Mouse (Mus musculus): ENCODE measurements at regions not wholly inside any gene's neighbourhood (a gene's known extent, or its start where the extent isn't known, plus 50 kb on each side); places are given as distances from the start of the nearest gene placed in this dataset.
"Not testable (repeated sequence)": the region's sequence is repeated elsewhere in the genome, so short reads cannot be mapped to it uniquely, and the experiment has no call there.

DNA sequence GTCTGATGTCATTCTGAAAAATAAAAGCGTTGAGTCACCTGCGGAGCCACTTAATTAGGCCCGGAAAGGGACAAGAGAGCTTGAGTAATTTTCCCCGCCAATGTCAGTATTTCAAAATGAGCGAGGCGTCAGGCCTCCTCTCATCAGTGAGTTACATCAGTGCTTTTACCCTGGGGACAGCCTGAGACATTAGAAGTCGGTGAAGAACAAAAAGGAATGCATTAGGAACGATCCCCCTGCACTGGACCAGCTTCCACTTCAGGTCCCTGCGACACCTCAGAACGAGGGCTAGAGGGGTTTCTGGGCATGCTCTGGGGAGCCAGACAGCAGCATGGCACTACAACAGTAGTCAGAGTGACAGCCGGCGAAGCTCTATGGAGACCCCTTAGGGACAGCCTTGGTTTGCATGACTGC lies 162.3 kb downstream of the Bcl2l11 start:
- no peaks in the 10 kb centered on the region for H3K27me3 ChIP-seq (ENCODE audit: control insufficient read depth, insufficient read depth, low read length)
- no peak overlapping the region for H3K4me3 ChIP-seq (ENCODE audit: low read depth, low read length)
- H3K4me1 ChIP-seq (ENCODE audit: control insufficient read depth, insufficient read depth, low read length) = peaks cover 5% of the 10 kb centered on the region; the same call in 1 of the 2 replicates
- no peak overlapping the region for H3K9ac ChIP-seq (replicated peaks; ENCODE audit: low read depth, low read length)
- H3K4me2 ChIP-seq (replicated peaks; ENCODE audit: low read depth, low read length) = no peak overlapping the region
- ATAC-seq (ENCODE audit: insufficient number of reproducible peaks, insufficient read depth, low FRiP score, low read depth) = no peak
- WGBS = 58% methylated on average over 12 of the region's 12 CpGs
- H3K9me3 ChIP-seq (ENCODE audit: control insufficient read depth, low read depth, low read length) = peaks cover 5% of the 10 kb centered on the region; the same call in 1 of the 2 replicates
- H3K27ac ChIP-seq (ENCODE audit: low read length) = no peak overlapping the region
- no peaks in the 10 kb centered on the region for H3K36me3 ChIP-seq (ENCODE audit: control insufficient read depth, insufficient read depth, low read length)

GRCm38 (mm10) chr2:128290609-128291008 lies 164.8 kb downstream of the Bcl2l11 start:
- Histone ChIP-seq H3K27ac (ENCODE audit: low read length) (no peak overlapping the region), H3K4me2 (replicated peaks; ENCODE audit: low read depth, low read length) (no peak overlapping the region), H3K9me3 (ENCODE audit: control insufficient read depth, low read depth, low read length) (peaks cover 5% of the 10 kb centered on the region; the same call in 1 of the 2 replicates), H3K27me3 (ENCODE audit: control insufficient read depth, insufficient read depth, low read length) (no peaks in the 10 kb centered on the region), H3K4me3 (ENCODE audit: low read depth, low read length) (no peak overlapping the region), H3K36me3 (ENCODE audit: control insufficient read depth, insufficient read depth, low read length) (no peaks in the 10 kb centered on the region), H3K9ac (replicated peaks; ENCODE audit: low read depth, low read length) (no peak overlapping the region), H3K4me1 (ENCODE audit: control insufficient read depth, insufficient read depth, low read length) (no peaks in the 10 kb centered on the region)
- WGBS = 96% methylated on average over 3 of the region's 3 CpGs
- ATAC-seq (ENCODE audit: insufficient number of reproducible peaks, insufficient read depth, low FRiP score, low read depth) = no peak

- no peak for ATAC-seq (ENCODE audit: insufficient number of reproducible peaks, insufficient read depth, low FRiP score, low read depth)
- 65% methylated on average over 3 of the region's 3 CpGs for WGBS
- Histone ChIP-seq H3K4me1 (ENCODE audit: control insufficient read depth, insufficient read depth, low read length) (0 out of 2 replicates have a peak, but pooled peaks cover 4% of the 10 kb centered on the region), H3K9ac (replicated peaks; ENCODE audit: low read depth, low read length) (no peak overlapping the region), H3K4me2 (replicated peaks; ENCODE audit: low read depth, low read length) (no peak overlapping the region), H3K27ac (ENCODE audit: low read length) (no peak overlapping the region), H3K9me3 (ENCODE audit: control insufficient read depth, low read depth, low read length) (peaks cover 5% of the 10 kb centered on the region; the same call in 1 of the 2 replicates), H3K27me3 (ENCODE audit: control insufficient read depth, insufficient read depth, low read length) (no peaks in the 10 kb centered on the region), H3K4me3 (ENCODE audit: low read depth, low read length) (no peak overlapping the region), H3K36me3 (ENCODE audit: control insufficient read depth, insufficient read depth, low read length) (no peaks in the 10 kb centered on the region)
Observed at GRCm38 (mm10) chr2:128294610-128295009, 168.8 kb downstream of the Bcl2l11 start.

- WGBS = 73% methylated on average over 11 of the region's 11 CpGs
- Histone ChIP-seq H3K4me1 (ENCODE audit: control insufficient read depth, insufficient read depth, low read length) (0 out of 2 replicates have a peak, but pooled peaks cover 4% of the 10 kb centered on the region), H3K4me2 (replicated peaks; ENCODE audit: low read depth, low read length) (no peak overlapping the region), H3K4me3 (ENCODE audit: low read depth, low read length) (no peak overlapping the region), H3K9ac (replicated peaks; ENCODE audit: low read depth, low read length) (no peak overlapping the region), H3K27me3 (ENCODE audit: control insufficient read depth, insufficient read depth, low read length) (no peaks in the 10 kb centered on the region), H3K36me3 (ENCODE audit: control insufficient read depth, insufficient read depth, low read length) (no peaks in the 10 kb centered on the region), H3K9me3 (ENCODE audit: control insufficient read depth, low read depth, low read length) (peaks cover 5% of the 10 kb centered on the region; the same call in 1 of the 2 replicates), H3K27ac (ENCODE audit: low read length) (no peak overlapping the region)
- ATAC-seq (ENCODE audit: insufficient number of reproducible peaks, insufficient read depth, low FRiP score, low read depth) = no peak
Observed at GRCm38 (mm10) chr2:128295018-128295424, 169.2 kb downstream of the Bcl2l11 start.

DNA sequence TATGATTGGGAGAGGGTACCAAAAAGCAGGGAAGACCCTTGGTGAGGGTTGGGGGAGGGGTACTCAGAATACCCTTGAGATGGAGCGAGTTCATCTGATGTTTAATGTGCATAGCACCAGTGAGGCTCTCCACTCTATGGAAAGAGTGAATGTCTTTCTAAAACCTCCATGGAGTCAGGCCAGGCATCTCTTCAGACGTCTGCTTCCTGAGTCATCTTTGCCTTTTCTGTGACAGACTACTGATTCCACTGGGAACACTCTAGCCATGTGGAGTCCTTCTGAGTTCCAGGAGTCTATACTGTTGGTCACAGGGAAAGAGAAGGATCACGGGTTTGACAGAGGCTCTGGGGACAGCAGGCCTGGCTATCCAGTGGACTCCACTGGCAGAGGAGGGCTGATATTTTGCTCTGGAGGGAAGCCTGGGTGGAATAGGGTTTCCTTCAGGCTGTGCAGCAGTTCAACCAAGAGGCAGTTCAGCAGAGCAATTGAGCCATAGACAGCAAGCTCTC lies 169.9 kb downstream of the Bcl2l11 start:
- no peak overlapping the region for H3K27ac ChIP-seq (ENCODE audit: low read length)
- 0 out of 2 replicates have a peak, but pooled peaks cover 4% of the 10 kb centered on the region for H3K4me1 ChIP-seq (ENCODE audit: control insufficient read depth, insufficient read depth, low read length)
- no peak overlapping the region for H3K4me2 ChIP-seq (replicated peaks; ENCODE audit: low read depth, low read length)
- no peaks in the 10 kb centered on the region for H3K36me3 ChIP-seq (ENCODE audit: control insufficient read depth, insufficient read depth, low read length)
- no peak overlapping the region for H3K9ac ChIP-seq (replicated peaks; ENCODE audit: low read depth, low read length)
- H3K9me3 ChIP-seq (ENCODE audit: control insufficient read depth, low read depth, low read length) = peaks cover 5% of the 10 kb centered on the region; the same call in 1 of the 2 replicates
- H3K27me3 ChIP-seq (ENCODE audit: control insufficient read depth, insufficient read depth, low read length) = no peaks in the 10 kb centered on the region
- ATAC-seq (ENCODE audit: insufficient number of reproducible peaks, insufficient read depth, low FRiP score, low read depth) = no peak
- WGBS = 55% methylated on average over 3 of the region's 3 CpGs
- no peak overlapping the region for H3K4me3 ChIP-seq (ENCODE audit: low read depth, low read length)

DNA sequence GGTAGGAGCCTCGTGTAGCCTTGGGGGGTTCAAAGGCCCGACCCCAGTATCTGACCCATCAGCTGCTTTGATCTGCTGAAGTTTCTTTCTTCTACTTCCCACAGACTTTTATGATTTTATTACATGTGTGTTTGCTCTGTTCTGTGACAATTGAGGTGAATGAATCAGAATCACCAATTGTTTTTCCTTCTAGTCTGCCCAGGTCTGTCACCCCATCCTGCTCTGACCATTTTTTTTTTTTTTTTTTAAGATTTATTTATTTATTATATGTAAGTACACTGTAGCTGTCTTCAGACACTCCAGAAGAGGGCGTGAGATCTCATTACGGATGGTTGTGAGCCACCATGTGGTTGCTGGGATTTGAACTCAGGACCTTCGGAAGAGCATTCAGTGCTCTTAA lies 170.6 kb downstream of the Bcl2l11 start:
- H3K4me1 ChIP-seq (ENCODE audit: control insufficient read depth, insufficient read depth, low read length); H3K9ac ChIP-seq (replicated peaks; ENCODE audit: low read depth, low read length); H3K27me3 ChIP-seq (ENCODE audit: control insufficient read depth, insufficient read depth, low read length); H3K27ac ChIP-seq (ENCODE audit: low read length); ATAC-seq (ENCODE audit: insufficient number of reproducible peaks, insufficient read depth, low FRiP score, low read depth); H3K4me2 ChIP-seq (replicated peaks; ENCODE audit: low read depth, low read length); H3K9me3 ChIP-seq (ENCODE audit: control insufficient read depth, low read depth, low read length); H3K4me3 ChIP-seq (ENCODE audit: low read depth, low read length); H3K36me3 ChIP-seq (ENCODE audit: control insufficient read depth, insufficient read depth, low read length): not testable (repeated sequence)
- WGBS = 69% methylated on average over 5 of the region's 5 CpGs

- no peaks in the 10 kb centered on the region for H3K27me3 ChIP-seq (ENCODE audit: control insufficient read depth, insufficient read depth, low read length)
- H3K4me1 ChIP-seq (ENCODE audit: control insufficient read depth, insufficient read depth, low read length) = 0 out of 2 replicates have a peak, but pooled peaks cover 4% of the 10 kb centered on the region
- no peak for ATAC-seq (ENCODE audit: insufficient number of reproducible peaks, insufficient read depth, low FRiP score, low read depth)
- H3K4me2 ChIP-seq (replicated peaks; ENCODE audit: low read depth, low read length) = no peak overlapping the region
- H3K9ac ChIP-seq (replicated peaks; ENCODE audit: low read depth, low read length) = no peak overlapping the region
- no peaks in the 10 kb centered on the region for H3K36me3 ChIP-seq (ENCODE audit: control insufficient read depth, insufficient read depth, low read length)
- no peaks in the 10 kb centered on the region; the same call in 1 of the 2 replicates for H3K9me3 ChIP-seq (ENCODE audit: control insufficient read depth, low read depth, low read length)
- H3K4me3 ChIP-seq (ENCODE audit: low read depth, low read length) = no peak overlapping the region
- H3K27ac ChIP-seq (ENCODE audit: low read length) = no peak overlapping the region
- 14% methylated on average over 5 of the region's 5 CpGs for WGBS
Observed at GRCm38 (mm10) chr2:128296897-128297296, 171.1 kb downstream of the Bcl2l11 start.

DNA sequence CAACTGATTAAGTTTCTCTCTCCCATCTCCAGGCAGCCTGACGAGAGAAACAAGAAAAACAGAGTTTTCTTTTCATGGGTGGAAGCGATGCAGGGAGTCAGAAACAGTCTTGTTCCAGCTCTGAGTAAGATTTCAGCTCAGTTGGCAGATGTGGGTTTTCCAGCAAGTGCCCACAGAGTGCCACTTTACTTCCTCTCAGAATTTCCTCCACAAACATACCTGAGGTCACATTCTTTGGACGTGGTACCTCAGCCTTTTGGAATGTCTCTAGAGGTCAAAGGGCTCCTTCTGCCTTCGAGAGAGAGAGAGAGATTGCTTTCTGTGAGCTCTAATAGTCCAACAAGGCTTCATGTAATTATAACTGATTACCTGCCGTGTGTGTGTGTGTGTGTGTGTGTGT lies 172.0 kb downstream of the Bcl2l11 start:
- no peak for ATAC-seq (ENCODE audit: insufficient number of reproducible peaks, insufficient read depth, low FRiP score, low read depth)
- Histone ChIP-seq H3K4me3 (ENCODE audit: low read depth, low read length) (no peak overlapping the region), H3K4me2 (replicated peaks; ENCODE audit: low read depth, low read length) (no peak overlapping the region), H3K9me3 (ENCODE audit: control insufficient read depth, low read depth, low read length) (no peaks in the 10 kb centered on the region), H3K9ac (replicated peaks; ENCODE audit: low read depth, low read length) (no peak overlapping the region), H3K27me3 (ENCODE audit: control insufficient read depth, insufficient read depth, low read length) (no peaks in the 10 kb centered on the region), H3K36me3 (ENCODE audit: control insufficient read depth, insufficient read depth, low read length) (no peaks in the 10 kb centered on the region), H3K4me1 (ENCODE audit: control insufficient read depth, insufficient read depth, low read length) (0 out of 2 replicates have a peak, but pooled peaks cover 4% of the 10 kb centered on the region), H3K27ac (ENCODE audit: low read length) (no peak overlapping the region)
- WGBS = 37% methylated on average over 5 of the region's 5 CpGs

DNA sequence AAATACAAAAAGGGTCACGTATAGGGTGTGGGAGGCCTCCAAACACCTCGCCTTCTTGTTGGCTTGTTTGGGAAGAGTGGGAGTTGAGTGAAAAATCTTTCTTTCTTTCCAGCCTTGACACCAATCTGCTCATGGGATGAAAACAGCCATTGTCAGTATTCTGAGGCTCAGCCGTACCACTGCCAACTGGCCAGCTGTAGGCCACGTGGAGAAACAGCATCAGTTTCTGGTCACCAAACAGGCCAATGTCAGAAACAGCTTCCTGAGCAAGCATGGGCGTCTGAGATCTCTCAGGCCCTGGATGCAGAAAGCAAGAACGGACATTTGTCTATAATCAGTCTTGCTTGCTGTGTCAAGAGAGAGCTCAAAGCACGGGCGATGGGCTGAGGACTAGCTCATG lies 173.2 kb downstream of the Bcl2l11 start:
- Histone ChIP-seq H3K27me3 (ENCODE audit: control insufficient read depth, insufficient read depth, low read length) (no peaks in the 10 kb centered on the region), H3K9ac (replicated peaks; ENCODE audit: low read depth, low read length) (no peak overlapping the region), H3K4me1 (ENCODE audit: control insufficient read depth, insufficient read depth, low read length) (0 out of 2 replicates have a peak, but pooled peaks cover 4% of the 10 kb centered on the region), H3K9me3 (ENCODE audit: control insufficient read depth, low read depth, low read length) (no peaks in the 10 kb centered on the region), H3K4me2 (replicated peaks; ENCODE audit: low read depth, low read length) (no peak overlapping the region), H3K27ac (ENCODE audit: low read length) (no peak overlapping the region), H3K36me3 (ENCODE audit: control insufficient read depth, insufficient read depth, low read length) (no peaks in the 10 kb centered on the region), H3K4me3 (ENCODE audit: low read depth, low read length) (no peak overlapping the region)
- WGBS = 66% methylated on average over 8 of the region's 8 CpGs
- ATAC-seq (ENCODE audit: insufficient number of reproducible peaks, insufficient read depth, low FRiP score, low read depth) = no peak

Data from stomach, embryonic 14.5 days (tissue).